Mouse (Mus musculus) liver, postnatal 0 days (tissue): ENCODE data around the gene Zfp553. TPM values are rescaled to one million over a fixed set of nuclear protein-coding genes. Genes with fewer than 3 reads are reported as not detected.

Experiments
- ATAC-seq: fragments of 200-750 bp; cut with Nextera tagmentation; 2 replicates; pipeline ENCODE4 v1.8.0; 2017; ENCODE audit warnings: mild to moderate bottlenecking, moderate library complexity
- DNase-seq: peaks from one replicate; pipeline ENCODE4 v3.0.0-alpha.2; 2016
- H3K27ac ChIP-seq: fragments of 300-500 bp; sonication (generic); 2 replicates; pipeline ENCODE4 v1.5.1; 2014; ENCODE audit warnings: antibody characterized with exemption, moderate library complexity, mild to moderate bottlenecking, low read depth
- H3K27me3 ChIP-seq: fragments of 300-500 bp; sonication (generic); 2 replicates; pipeline ENCODE4 v1.6.1; 2014; ENCODE audit warnings: low read length, control low read depth, mixed read lengths; ENCODE audit not compliant: insufficient read depth
- H3K36me3 ChIP-seq: fragments of 300-500 bp; sonication (generic); replicated peaks from 2 replicates; pipeline ENCODE4 v1.6.1; 2014; ENCODE audit warnings: mild to moderate bottlenecking, control low read depth, low read length, moderate library complexity, mixed read lengths; ENCODE audit not compliant: insufficient read depth
- H3K4me1 ChIP-seq: fragments of 300-500 bp; sonication (generic); 2 replicates; pipeline ENCODE4 v1.6.1; 2014; ENCODE audit warnings: antibody characterized with exemption, mild to moderate bottlenecking, control low read depth; ENCODE audit not compliant: insufficient read depth
- H3K4me2 ChIP-seq: fragments of 300-500 bp; sonication (generic); 2 replicates; pipeline ENCODE4 v1.6.1; 2014; ENCODE audit warnings: low read depth, mild to moderate bottlenecking, low read length, moderate library complexity, mixed read lengths
- H3K4me3 ChIP-seq: fragments of 300-500 bp; sonication (generic); 2 replicates; pipeline ENCODE4 v1.5.1; 2014; ENCODE audit warnings: low read depth, low read length
- H3K9ac ChIP-seq: fragments of 300-500 bp; sonication (generic); replicated peaks from 2 replicates; pipeline ENCODE4 v1.6.1; 2014; ENCODE audit warnings: mild to moderate bottlenecking, moderate library complexity
- H3K9me3 ChIP-seq: fragments of 300-500 bp; sonication (generic); 2 replicates; pipeline ENCODE4 v1.6.1; 2016; ENCODE audit warnings: mild to moderate bottlenecking, control low read depth, low read length, mixed read lengths
- CTCF ChIP-seq: sonication (generic); IDR thresholded peaks from 2 replicates; pipeline ENCODE4 v1.5.1; 2016; ENCODE audit warnings: antibody characterized with exemption, low read depth
- EP300 ChIP-seq: IDR thresholded peaks from 2 replicates; pipeline ENCODE4 v1.6.1; 2016; ENCODE audit warnings: antibody characterized with exemption, low read depth, mild to moderate bottlenecking
- WGBS: fragments of 180-500 bp; shearing (Covaris S2); extraction: QIAGEN DNeasy Blood & Tissue Kit; methylation state at CpG from one replicate; pipeline ENCODE4 v1.1.7; 2014; ENCODE audit not compliant: insufficient replicate concordance; 5-methylcytosine and 5-hydroxymethylcytosine counted together
- polyA plus RNA-seq: library from polyadenylated mRNA; unstranded; fragments of >200 nt; fragmentation: Nextera tagmentation; extraction: Ambion mirVana; gene quantifications from 2 replicates; pipeline ENCODE4 v1.2.1, GENCODE M21; 2015

Zfp553 gene
- polyA plus RNA-seq, 1 experiment from 2014 or later: 5.3 TPM

DNA sequence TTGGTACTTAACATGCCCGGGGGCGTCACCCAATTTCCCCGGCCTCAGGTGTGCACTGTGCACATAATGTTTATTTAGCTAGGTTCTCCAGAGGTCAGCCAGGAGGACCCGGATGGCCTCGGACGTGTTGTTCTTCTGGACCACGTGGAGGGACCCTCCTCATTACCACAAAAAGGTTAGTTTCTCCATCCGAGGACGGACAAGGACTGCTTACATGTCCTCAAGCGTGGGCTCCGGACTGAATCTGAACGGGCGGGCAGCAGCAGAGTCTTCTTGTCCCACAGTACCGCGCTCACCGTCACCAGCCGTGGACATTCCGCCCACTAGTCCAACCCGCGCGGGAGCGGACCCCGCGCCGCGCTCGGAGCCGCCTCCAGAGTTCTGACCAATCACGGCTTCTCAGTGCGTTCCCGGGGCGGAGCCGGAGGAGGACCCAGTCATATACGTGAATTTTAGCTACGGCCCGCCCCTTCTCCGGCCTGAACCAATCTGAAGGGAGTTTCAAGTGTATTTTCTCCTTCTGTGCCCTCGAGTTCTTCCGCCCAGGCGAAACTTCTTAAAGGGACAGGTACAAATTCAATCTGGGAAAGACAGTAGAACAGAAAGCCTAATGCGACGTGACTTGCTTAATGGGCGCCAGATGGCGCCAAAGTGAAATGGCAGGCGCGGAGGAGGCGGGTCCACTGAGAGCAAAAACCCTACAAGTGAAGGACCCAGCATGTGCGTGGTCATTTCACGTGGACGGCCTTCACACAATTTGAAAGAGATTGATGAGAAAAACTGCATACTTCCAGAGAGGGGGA, 27.6 kb downstream of the Zfp553 start, which contains the start of gene Dctpp1:
Dctpp1 (minus strand) TSS at position 401 of the 803 bp plus-strand sequence.
- DNase-seq: peak; percentile 97
- WGBS: under 1% methylated on average over 50 of the region's 50 CpGs
- H3K9ac ChIP-seq: peak within 1 kb of the TSS; percentile 74
- peak within 1 kb of the TSS; percentile 90 for H3K27ac ChIP-seq
- H3K4me3 ChIP-seq: peak within 1 kb of the TSS; percentile 74
- ATAC-seq: peak; percentile 96
- H3K9me3 ChIP-seq: no peaks in the 10 kb centered on the region
- H3K27me3 ChIP-seq: no peaks in the 10 kb centered on the region
- H3K4me2 ChIP-seq: peak within 1 kb of the TSS; percentile 91
- H3K36me3 ChIP-seq: peaks cover 5% of the 10 kb centered on the region; the same call in 1 of the 2 replicates
- no peak; the same call in none of the 2 replicates for TF ChIP-seq EP300
- peak; percentile 95 for TF ChIP-seq CTCF
- H3K4me1 ChIP-seq: peaks cover 36% of the 10 kb centered on the region

DNA sequence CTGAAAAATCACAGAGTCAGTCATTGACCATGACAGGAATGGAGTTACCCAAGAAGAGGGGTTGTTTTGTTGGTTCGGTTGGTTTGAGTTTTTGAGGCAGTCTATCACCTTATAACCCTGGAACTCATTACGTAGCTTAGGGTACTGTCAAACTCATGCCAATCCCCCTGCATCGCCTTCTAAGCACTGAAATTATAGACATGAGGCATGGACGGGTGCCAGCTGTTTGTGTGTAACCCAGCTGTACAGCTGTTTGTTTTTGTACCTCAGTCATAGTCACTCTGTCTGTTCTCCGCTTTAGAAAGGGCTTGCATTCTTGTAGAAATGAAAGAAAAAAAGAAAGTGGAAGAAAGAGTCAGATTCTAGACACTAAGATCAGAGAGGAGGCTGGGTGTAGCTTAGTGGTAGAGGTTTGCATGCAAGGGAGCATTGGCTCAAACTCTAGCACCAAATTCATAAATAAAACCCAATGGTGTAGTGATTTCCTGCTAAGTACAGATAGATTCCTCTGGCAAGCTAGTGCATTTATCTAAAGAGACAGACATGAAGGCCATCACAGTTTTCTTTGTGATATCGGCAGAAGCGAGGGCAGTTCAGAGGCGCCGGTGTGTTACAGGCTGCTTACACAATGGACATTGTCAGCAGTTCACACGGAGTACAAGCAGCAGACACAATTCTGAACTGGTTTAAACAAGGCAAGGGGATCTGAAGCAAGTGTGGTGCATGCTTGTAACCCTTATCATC, 29.5 kb downstream of the Zfp553 start:
- H3K27ac ChIP-seq: no peak overlapping the region
- H3K4me1 ChIP-seq: peaks cover 28% of the 10 kb centered on the region
- H3K4me3 ChIP-seq: no peak overlapping the region
- TF ChIP-seq EP300 (no peak), CTCF (no peak)
- no peak overlapping the region for H3K9ac ChIP-seq
- no peaks in the 10 kb centered on the region; the same call in 1 of the 2 replicates for H3K36me3 ChIP-seq
- H3K27me3 ChIP-seq: no peaks in the 10 kb centered on the region
- no peak overlapping the region; the same call in 1 of the 2 replicates for H3K4me2 ChIP-seq
- no peaks in the 10 kb centered on the region for H3K9me3 ChIP-seq
- ATAC-seq (no peak), DNase-seq (no peak)
- 58% methylated on average over 10 of the region's 10 CpGs for WGBS

DNA sequence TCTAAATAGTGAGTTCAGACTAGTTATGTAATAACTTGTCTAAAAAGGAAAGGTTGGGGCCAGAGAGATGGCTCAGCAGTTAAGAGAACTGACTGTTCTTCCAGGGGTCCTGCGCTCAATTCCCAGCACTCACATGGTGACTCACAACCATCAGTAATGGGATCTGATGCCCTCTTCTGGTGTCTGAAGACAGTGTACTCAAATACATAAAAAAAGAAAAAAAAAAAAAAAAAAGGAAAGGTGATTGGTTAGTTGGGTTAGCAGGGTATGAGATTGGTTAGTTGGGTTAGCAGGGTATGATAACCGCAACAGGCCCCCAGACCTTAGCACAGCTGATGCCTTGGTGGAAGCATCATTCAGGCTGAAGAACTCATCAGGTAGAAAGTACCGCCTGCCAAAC, 30.7 kb downstream of the Zfp553 start:
- TF ChIP-seq CTCF: no peak
- TF ChIP-seq EP300: no peak
- 92% methylated on average over 3 of the region's 3 CpGs for WGBS
- Histone ChIP-seq H3K27me3 (no peaks in the 10 kb centered on the region), H3K27ac (no peak overlapping the region), H3K36me3 (no peaks in the 10 kb centered on the region), H3K4me1 (peaks cover 28% of the 10 kb centered on the region), H3K9me3 (peaks cover 4% of the 10 kb centered on the region; the same call in 1 of the 2 replicates), H3K4me2 (no peak overlapping the region), H3K9ac (no peak overlapping the region), H3K4me3 (no peak overlapping the region)
- DNase-seq: no peak
- ATAC-seq: no peak

DNA sequence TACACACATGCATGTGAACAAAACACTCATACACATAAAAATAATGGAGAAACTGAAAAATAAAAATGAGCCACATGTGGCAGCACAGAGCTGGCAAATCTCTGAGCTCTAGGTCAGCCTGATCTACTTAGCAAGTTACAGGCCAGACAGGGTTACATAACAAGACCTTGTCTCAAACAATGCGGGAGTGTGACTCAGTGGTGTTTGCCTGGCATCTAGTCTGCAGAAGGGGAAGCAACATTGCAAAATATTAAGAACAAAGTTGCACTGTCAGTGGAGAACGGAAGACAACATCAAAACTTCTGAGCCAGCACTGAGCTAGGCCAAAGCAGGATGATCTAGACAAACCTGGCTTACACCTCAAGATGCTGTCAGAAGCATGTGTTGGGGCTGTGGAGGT, 37.4 kb downstream of the Zfp553 start:
- Histone ChIP-seq H3K27me3 (no peaks in the 10 kb centered on the region), H3K4me2 (peak overlapping the region; percentile 96; the same call in 1 of the 2 replicates), H3K4me3 (no peak overlapping the region), H3K36me3 (peaks cover 9% of the 10 kb centered on the region), H3K27ac (peak overlapping the region; percentile 73), H3K4me1 (peaks cover 11% of the 10 kb centered on the region; the same call in 1 of the 2 replicates), H3K9me3 (peaks cover 6% of the 10 kb centered on the region; the same call in 1 of the 2 replicates), H3K9ac (no peak overlapping the region)
- ATAC-seq (peak; percentile 14; the same call in 1 of the 2 replicates), DNase-seq (peak; percentile 29)
- TF ChIP-seq EP300: 0 out of 2 replicates have a peak, but pooled peaks have one; percentile 11
- no peak for TF ChIP-seq CTCF
- WGBS: 58% methylated on average over 2 of the region's 2 CpGs

DNA sequence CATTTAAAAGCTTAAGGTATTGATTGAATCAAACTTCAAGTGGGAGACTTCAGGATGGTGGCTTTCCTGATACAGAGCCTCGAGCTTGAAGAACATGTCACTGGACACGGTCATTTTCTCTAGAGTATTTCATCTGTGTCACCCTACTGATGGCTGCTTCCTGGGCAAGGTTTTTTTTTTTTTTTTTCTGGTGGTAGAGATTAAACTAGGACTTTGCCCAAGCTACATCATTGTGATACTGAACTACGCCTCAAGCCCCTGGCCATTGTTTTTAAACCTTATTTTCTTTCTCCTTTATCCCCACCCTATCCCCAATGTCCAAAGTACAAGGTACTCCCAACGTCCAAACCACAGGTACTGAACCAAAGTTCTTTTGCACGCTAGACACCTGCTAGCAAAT, 37.8 kb downstream of the Zfp553 start:
- H3K4me1 ChIP-seq: peaks cover 11% of the 10 kb centered on the region; the same call in 1 of the 2 replicates
- DNase-seq: no peak
- H3K9me3 ChIP-seq: peaks cover 6% of the 10 kb centered on the region; the same call in 1 of the 2 replicates
- H3K27me3 ChIP-seq: no peaks in the 10 kb centered on the region
- H3K27ac ChIP-seq: peak overlapping the region; percentile 73
- ATAC-seq: no peak
- 57% methylated on average over 5 of the region's 5 CpGs for WGBS
- H3K4me3 ChIP-seq: peak overlapping the region; percentile 87; the same call in 1 of the 2 replicates
- no peak for TF ChIP-seq CTCF
- no peak for TF ChIP-seq EP300
- H3K4me2 ChIP-seq: peak overlapping the region; percentile 96
- peak overlapping the region; percentile 53 for H3K9ac ChIP-seq
- peaks cover 9% of the 10 kb centered on the region for H3K36me3 ChIP-seq

DNA sequence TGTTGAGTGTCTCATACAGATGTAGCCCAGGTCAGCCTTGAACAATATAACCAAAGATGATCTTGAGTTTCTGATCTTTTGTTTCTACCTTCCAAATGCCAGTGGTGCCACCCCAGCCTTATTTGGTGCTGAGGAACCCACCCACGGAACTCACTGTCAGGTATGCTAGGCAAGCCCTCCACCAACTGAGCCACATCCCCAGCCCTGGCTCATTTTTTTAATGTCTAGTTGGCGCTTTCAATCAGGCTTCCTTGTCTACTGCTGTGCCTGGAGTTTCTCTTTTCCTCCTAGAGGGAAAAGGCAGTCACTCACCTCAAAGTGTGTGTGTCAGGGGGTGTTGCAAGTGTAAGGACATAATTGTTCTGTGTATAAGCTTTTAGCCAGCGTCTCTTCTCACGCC, 38.2 kb downstream of the Zfp553 start:
- no peak for TF ChIP-seq EP300
- TF ChIP-seq CTCF: no peak
- Histone ChIP-seq H3K36me3 (peaks cover 9% of the 10 kb centered on the region), H3K4me2 (peak overlapping the region; percentile 96), H3K4me3 (peak overlapping the region; percentile 87), H3K27me3 (no peaks in the 10 kb centered on the region), H3K4me1 (peaks cover 11% of the 10 kb centered on the region; the same call in 1 of the 2 replicates), H3K27ac (peak overlapping the region; percentile 73), H3K9ac (peak overlapping the region; percentile 53), H3K9me3 (peaks cover 6% of the 10 kb centered on the region; the same call in 1 of the 2 replicates)
- no peak for DNase-seq
- 84% methylated on average over 4 of the region's 4 CpGs for WGBS
- no peak for ATAC-seq
